Mouse (Mus musculus) C2C12 (cell line): ENCODE measurements around the gene Vps4b. TPM values are rescaled to one million over a fixed set of nuclear protein-coding genes. Genes with fewer than 3 reads are reported as not detected.

Experiments
- H3K27me3 ChIP-seq: one replicate; pipeline ENCODE4 v1.6.1; 2011; ENCODE audit not compliant: control insufficient read depth, insufficient read depth, insufficient read length
- H3K36me3 ChIP-seq: one replicate; pipeline ENCODE4 v1.6.1; 2011; ENCODE audit not compliant: control insufficient read depth, insufficient read depth
- H3K4me3 ChIP-seq: one replicate; pipeline ENCODE4 v1.5.1; 2011; ENCODE audit warnings: mild to moderate bottlenecking, control low read depth; ENCODE audit not compliant: poor library complexity, insufficient read depth, severe bottlenecking
- H3K79me2 ChIP-seq: one replicate; pipeline ENCODE4 v1.6.1; 2011; ENCODE audit not compliant: control insufficient read depth, insufficient read depth
- H3K79me3 ChIP-seq: one replicate; pipeline ENCODE4 v1.6.1; 2011; ENCODE audit warnings: low read depth, control low read depth
- H3ac ChIP-seq: one replicate; pipeline ENCODE3; 2011; ENCODE audit warnings: low read depth; ENCODE audit not compliant: control insufficient read depth, insufficient read length
- CEBPB ChIP-seq: IDR thresholded peaks from one replicate; pipeline ENCODE4 v1.6.1; 2011; ENCODE audit warnings: low read depth, mild to moderate bottlenecking, control low read depth, moderate library complexity
- CTCF ChIP-seq: IDR thresholded peaks from one replicate; pipeline ENCODE4 v1.5.1; 2011; ENCODE audit not compliant: control insufficient read depth, insufficient read depth, insufficient read length
- FOSL1 ChIP-seq: IDR thresholded peaks from one replicate; pipeline ENCODE4 v1.8.0; 2011; ENCODE audit warnings: mild to moderate bottlenecking, low read length; ENCODE audit not compliant: poor library complexity, insufficient read depth, severe bottlenecking
- MAX ChIP-seq: IDR thresholded peaks from one replicate; pipeline ENCODE4 v1.6.1; 2011; ENCODE audit warnings: mild to moderate bottlenecking, control low read depth
- MYOD1 ChIP-seq: IDR thresholded peaks from one replicate; pipeline ENCODE4 v1.6.1; 2011; ENCODE audit warnings: low read depth; ENCODE audit not compliant: control insufficient read depth, insufficient read length
- MYOG ChIP-seq: IDR thresholded peaks from one replicate; pipeline ENCODE4 v1.6.1; 2011; ENCODE audit not compliant: control insufficient read depth, insufficient read length; ENCODE audit errors: extremely low read depth
- USF1 ChIP-seq: IDR thresholded peaks from one replicate; pipeline ENCODE4 v1.6.1; 2011; ENCODE audit warnings: low read depth, mild to moderate bottlenecking, control low read depth, moderate library complexity
- long read RNA-seq, 2 experiments: library from polyadenylated mRNA; unstranded; transcript quantifications; one replicate each; pipeline ENCODE4 v2.0.0; 2019 to 2020
- polyA plus RNA-seq: library from polyadenylated mRNA; unstranded; fragments of >200 nt; fragmentation: generic; extraction: Trizol; gene quantifications from one replicate; pipeline ENCODE4 v1.2.1, GENCODE M21; 2012; ENCODE audit warnings: missing spikeins

Vps4b gene
- 16.8 TPM for polyA plus RNA-seq
- long read RNA-seq, experiment 1, full-length matches to known transcripts, result 52 of 62 reads
- long read RNA-seq, experiment 1, partial matches to known transcripts, result 8 of 62 reads
- long read RNA-seq, experiment 1, other reads (novel, unspliced or antisense), result 2 of 62 reads
- long read RNA-seq, experiment 2, full-length matches to known transcripts, result 425 of 437 reads
- long read RNA-seq, experiment 2, partial matches to known transcripts, result 0 of 437 reads
- long read RNA-seq, experiment 2, other reads (novel, unspliced or antisense), result 12 of 437 reads

- TF ChIP-seq MAX (peak; percentile 97), CTCF (no peak), USF1 (peak; percentile 6)
- peaks cover 49% of the 10 kb centered on the region for H3K79me2 ChIP-seq
- peak within 1 kb of the TSS; percentile 100 for H3ac ChIP-seq
- H3K27me3 ChIP-seq, result no peaks in the 10 kb centered on the region
- peak within 1 kb of the TSS; percentile 93 for H3K4me3 ChIP-seq
- peaks cover 46% of the 10 kb centered on the region for H3K79me3 ChIP-seq
- H3K36me3 ChIP-seq, result peaks cover 3% of the 10 kb centered on the region
Measured at GRCm38 (mm10) chr1:106796542-106796924, at the start of gene Vps4b. Gene Vps4b, minus strand, starts transcription at chr1:106796728.

- TF ChIP-seq MAX, result no peak
- TF ChIP-seq CTCF, result no peak
- no peak for TF ChIP-seq MYOD1
- no peak for TF ChIP-seq USF1
- TF ChIP-seq MYOG, result no peak
- no peak for TF ChIP-seq CEBPB
- TF ChIP-seq FOSL1, result no peak
- no peaks in the 10 kb centered on the region for H3K27me3 ChIP-seq
- H3K36me3 ChIP-seq, result no peaks in the 10 kb centered on the region
- H3K79me3 ChIP-seq, result no peaks in the 10 kb centered on the region
- no peaks in the 10 kb centered on the region for H3K79me2 ChIP-seq
- H3K4me3 ChIP-seq, result no peak overlapping the region
- no peak overlapping the region for H3ac ChIP-seq
Measured at GRCm38 (mm10) chr1:106828784-106829183, 32.3 kb upstream of the Vps4b start.

GRCm38 (mm10) chr1:106822297-106822696, 25.8 kb upstream of the Vps4b start:
- no peak overlapping the region for H3K4me3 ChIP-seq
- H3K79me3 ChIP-seq, result no peaks in the 10 kb centered on the region
- H3K79me2 ChIP-seq, result no peaks in the 10 kb centered on the region
- H3ac ChIP-seq, result no peak overlapping the region
- TF ChIP-seq MAX (no peak), CEBPB (no peak), MYOD1 (no peak), CTCF (no peak), MYOG (no peak), USF1 (no peak), FOSL1 (no peak)
- H3K27me3 ChIP-seq, result no peaks in the 10 kb centered on the region
- no peaks in the 10 kb centered on the region for H3K36me3 ChIP-seq

GRCm38 (mm10) chr1:106818323-106818722, 21.8 kb upstream of the Vps4b start:
- TF ChIP-seq CEBPB (no peak), MAX (no peak), MYOD1 (no peak), MYOG (no peak), FOSL1 (no peak), CTCF (no peak), USF1 (no peak)
- no peaks in the 10 kb centered on the region for H3K79me3 ChIP-seq
- H3K79me2 ChIP-seq, result no peaks in the 10 kb centered on the region
- H3ac ChIP-seq, result no peak overlapping the region
- no peak overlapping the region for H3K4me3 ChIP-seq
- no peaks in the 10 kb centered on the region for H3K27me3 ChIP-seq
- H3K36me3 ChIP-seq, result no peaks in the 10 kb centered on the region

GRCm38 (mm10) chr1:106816766-106817165, 20.2 kb upstream of the Vps4b start:
- no peaks in the 10 kb centered on the region for H3K79me3 ChIP-seq
- no peak for TF ChIP-seq CEBPB
- TF ChIP-seq MYOD1, result no peak
- TF ChIP-seq CTCF, result no peak
- no peak for TF ChIP-seq MYOG
- no peak for TF ChIP-seq MAX
- TF ChIP-seq FOSL1, result no peak
- no peak for TF ChIP-seq USF1

GRCm38 (mm10) chr1:106815265-106815664, 18.7 kb upstream of the Vps4b start:
- no peaks in the 10 kb centered on the region for H3K79me2 ChIP-seq
- H3K27me3 ChIP-seq, result no peaks in the 10 kb centered on the region
- no peaks in the 10 kb centered on the region for H3K36me3 ChIP-seq
- no peaks in the 10 kb centered on the region for H3K79me3 ChIP-seq
- no peak overlapping the region for H3K4me3 ChIP-seq
- H3ac ChIP-seq, result no peak overlapping the region
- TF ChIP-seq USF1 (no peak), MAX (no peak), MYOG (no peak), FOSL1 (no peak), MYOD1 (no peak), CTCF (no peak), CEBPB (no peak)

More at GRCm38 (mm10) chr1:106816766-106817165, 20.2 kb upstream of the Vps4b start:
- no peak overlapping the region for H3K4me3 ChIP-seq
- H3ac ChIP-seq, result no peak overlapping the region
- H3K27me3 ChIP-seq, result no peaks in the 10 kb centered on the region
- H3K79me2 ChIP-seq, result no peaks in the 10 kb centered on the region
- H3K36me3 ChIP-seq, result no peaks in the 10 kb centered on the region
